Mouse (Mus musculus) MEL (cell line): ENCODE measurements at regions not wholly inside any gene's neighbourhood (a gene's known extent, or its start where the extent isn't known, plus 50 kb on each side); places are given as distances from the start of the nearest gene placed in this dataset.

Source experiments
- DNase-seq: peaks from one replicate; pipeline ENCODE4 v3.0.0; 2011; ENCODE audit warnings: low read depth, low spot score
- H3K27ac ChIP-seq: 2 replicates; pipeline ENCODE4 v1.5.1; 2012; ENCODE audit warnings: low read depth, mild to moderate bottlenecking, control low read depth, low read length, moderate library complexity; ENCODE audit not compliant: control insufficient read depth
- H3K27me3 ChIP-seq, 2 experiments: fragments of 150-350 bp in 1 of 2; sonication (generic) in 1 of 2; 2 replicates each; pipeline ENCODE4 v1.6.1; 2012; ENCODE audit warnings: low read length in 2 of 2, mild to moderate bottlenecking in 2 of 2, improper control_type of control experiment in 1 of 2, moderate library complexity in 1 of 2; ENCODE audit not compliant: insufficient read depth in 2 of 2, control insufficient read depth in 1 of 2
- H3K36me3 ChIP-seq, 2 experiments: 2 replicates each; pipeline ENCODE4 v1.6.1; 2012 to 2014; ENCODE audit warnings: low read length in 2 of 2, improper control_type of control experiment in 1 of 2, inconsistent platforms in 1 of 2, mild to moderate bottlenecking in 1 of 2; ENCODE audit not compliant: insufficient read depth in 2 of 2, control insufficient read depth in 1 of 2
- H3K4me1 ChIP-seq, 2 experiments: fragments of 150-350 bp in 1 of 2; sonication (generic) in 1 of 2; 2 replicates each; pipeline ENCODE4 v1.6.1; 2012; ENCODE audit warnings: low read length in 2 of 2, improper control_type of control experiment in 1 of 2, mild to moderate bottlenecking in 1 of 2; ENCODE audit not compliant: insufficient read depth in 2 of 2, control insufficient read depth in 1 of 2
- H3K4me3 ChIP-seq, 2 experiments: fragments of 150-350 bp in 1 of 2; sonication (generic) in 1 of 2; 2 replicates each; pipeline ENCODE4 v1.5.1; 2012; ENCODE audit warnings: low read depth in 2 of 2, low read length in 2 of 2, mild to moderate bottlenecking in 2 of 2, moderate library complexity in 2 of 2, control low read depth in 1 of 2, improper control_type of control experiment in 1 of 2; ENCODE audit not compliant: control insufficient read depth in 1 of 2, insufficient read depth in 1 of 2
- H3K79me2 ChIP-seq: 2 replicates; pipeline ENCODE4 v1.6.1; 2012; ENCODE audit warnings: mild to moderate bottlenecking, low read length, moderate library complexity; ENCODE audit not compliant: control insufficient read depth, poor library complexity, insufficient read depth
- H3K9ac ChIP-seq: 2 replicates; pipeline ENCODE4 v1.6.1; 2012; ENCODE audit warnings: low read depth, mild to moderate bottlenecking, control low read depth, low read length, moderate library complexity; ENCODE audit not compliant: control insufficient read depth, poor library complexity, severe bottlenecking
- H3K9me3 ChIP-seq: fragments of 150-350 bp; sonication (generic); replicated peaks from 2 replicates; pipeline ENCODE4 v1.6.1; 2012; ENCODE audit warnings: mild to moderate bottlenecking, low read length, improper control_type of control experiment, moderate library complexity; ENCODE audit not compliant: insufficient read depth
- BHLHE40 ChIP-seq: IDR thresholded peaks from 2 replicates; pipeline ENCODE4 v1.6.1; 2012; ENCODE audit warnings: low read depth, mild to moderate bottlenecking, inconsistent platforms, low read length, improper control_type of control experiment, borderline replicate concordance
- CTCF ChIP-seq, 3 experiments: IDR thresholded peaks in 2 of 3; conservative IDR thresholded peaks in 1 of 3; 2 replicates each; pipeline ENCODE4 v1.5.1; 2011 to 2012; ENCODE audit warnings: low read length in 3 of 3, low read depth in 2 of 3, mild to moderate bottlenecking in 2 of 3, improper control_type of control experiment in 1 of 3, inconsistent platforms in 1 of 3, mixed read lengths in 1 of 3, moderate library complexity in 1 of 3; ENCODE audit not compliant: control insufficient read depth in 1 of 3, insufficient read depth in 1 of 3, poor library complexity in 1 of 3, severe bottlenecking in 1 of 3
- ELF1 ChIP-seq: IDR thresholded peaks from 2 replicates; pipeline ENCODE4 v1.6.1; 2014; ENCODE audit warnings: low read depth, mild to moderate bottlenecking, inconsistent platforms, low read length, improper control_type of control experiment, moderate library complexity
- ETS1 ChIP-seq: IDR thresholded peaks from 2 replicates; pipeline ENCODE4 v1.6.1; 2012; ENCODE audit warnings: low read depth, mild to moderate bottlenecking, inconsistent platforms, low read length, improper control_type of control experiment, moderate library complexity
- GABPA ChIP-seq: IDR thresholded peaks from 2 replicates; pipeline ENCODE4 v1.6.1; 2012; ENCODE audit warnings: low read depth, mild to moderate bottlenecking, inconsistent platforms, low read length, improper control_type of control experiment, moderate library complexity
- GATA1 ChIP-seq: IDR thresholded peaks from 2 replicates; pipeline ENCODE4 v1.6.1; 2011; ENCODE audit warnings: low read depth, low read length, improper control_type of control experiment
- HCFC1 ChIP-seq: IDR thresholded peaks from 2 replicates; pipeline ENCODE4 v1.6.1; 2012; ENCODE audit warnings: low read depth, mild to moderate bottlenecking, inconsistent platforms, low read length, improper control_type of control experiment, moderate library complexity
- JUND ChIP-seq: IDR thresholded peaks from 2 replicates; pipeline ENCODE4 v1.6.1; 2011; ENCODE audit warnings: low read depth, mild to moderate bottlenecking, improper control_type of control experiment, low read length
- KAT2A ChIP-seq: conservative IDR thresholded peaks from 2 replicates; pipeline ENCODE4 v1.6.1; 2012; ENCODE audit warnings: low read depth, low read length, improper control_type of control experiment, inconsistent platforms
- MAFK ChIP-seq: IDR thresholded peaks from 2 replicates; pipeline ENCODE4 v1.6.1; 2011; ENCODE audit warnings: low read depth, mild to moderate bottlenecking, low read length, improper control_type of control experiment, borderline replicate concordance
- MYB ChIP-seq: IDR thresholded peaks from 2 replicates; pipeline ENCODE4 v1.6.1; 2011; ENCODE audit warnings: mild to moderate bottlenecking, low read depth, low read length, improper control_type of control experiment
- NELFE ChIP-seq: IDR thresholded peaks from 2 replicates; pipeline ENCODE4 v1.6.1; 2011; ENCODE audit warnings: low read depth, low read length, improper control_type of control experiment
- NRF1 ChIP-seq: IDR thresholded peaks from 2 replicates; pipeline ENCODE4 v1.6.1; 2014; ENCODE audit warnings: low read depth, mild to moderate bottlenecking, inconsistent platforms, low read length, improper control_type of control experiment, moderate library complexity; ENCODE audit not compliant: poor library complexity, insufficient read depth, severe bottlenecking
- RAD21 ChIP-seq: IDR thresholded peaks from 2 replicates; pipeline ENCODE4 v1.6.1; 2011; ENCODE audit warnings: mild to moderate bottlenecking, low read depth, low read length, improper control_type of control experiment
- RCOR1 ChIP-seq: IDR thresholded peaks from 2 replicates; pipeline ENCODE4 v1.6.1; 2012; ENCODE audit warnings: low read depth, mild to moderate bottlenecking, inconsistent platforms, low read length, improper control_type of control experiment
- SIN3A ChIP-seq: IDR thresholded peaks from 2 replicates; pipeline ENCODE4 v1.6.1; 2012; ENCODE audit warnings: low read length, improper control_type of control experiment, inconsistent platforms
- SMC3 ChIP-seq: IDR thresholded peaks from 2 replicates; pipeline ENCODE4 v1.6.1; 2011; ENCODE audit warnings: low read depth, low read length, improper control_type of control experiment
- TAL1 ChIP-seq: IDR thresholded peaks from 2 replicates; pipeline ENCODE4 v1.6.1; 2012; ENCODE audit warnings: mild to moderate bottlenecking, inconsistent platforms, low read length, moderate library complexity, mixed read lengths
- UBTF ChIP-seq: IDR thresholded peaks from 2 replicates; pipeline ENCODE4 v1.6.1; 2012; ENCODE audit warnings: low read depth, mild to moderate bottlenecking, inconsistent platforms, low read length, improper control_type of control experiment, moderate library complexity, borderline replicate concordance; ENCODE audit not compliant: insufficient read depth
- USF1 ChIP-seq: IDR thresholded peaks from 2 replicates; pipeline ENCODE4 v1.6.1; 2014; ENCODE audit warnings: low read depth, mild to moderate bottlenecking, inconsistent platforms, low read length, improper control_type of control experiment, moderate library complexity
- ZNF384 ChIP-seq: IDR thresholded peaks from 2 replicates; pipeline ENCODE4 v1.6.1; 2012; ENCODE audit warnings: low read depth, mild to moderate bottlenecking, inconsistent platforms, low read length, improper control_type of control experiment

DNA sequence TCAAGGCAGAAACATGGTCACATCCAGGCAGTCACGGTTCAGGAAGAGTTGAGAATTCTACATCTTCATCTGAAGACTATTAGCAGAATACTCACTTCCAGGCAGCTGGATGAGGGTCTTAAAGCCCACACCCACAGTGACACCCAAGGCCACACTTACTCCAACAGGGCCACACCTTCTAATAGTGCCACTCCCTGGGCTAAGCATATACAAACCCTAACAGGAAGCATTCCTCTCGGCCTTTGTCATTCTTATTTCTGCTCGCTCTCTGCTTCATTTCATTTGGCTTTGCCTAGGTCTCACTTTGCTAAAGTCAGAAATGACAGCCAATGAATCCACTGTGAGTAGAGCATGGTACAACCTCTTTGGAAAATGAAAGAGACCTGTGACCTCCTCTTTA is 100.4 kb upstream of the Zfp648 start:
- H3K27me3 ChIP-seq, result no peaks in the 10 kb centered on the region
- H3K4me3 ChIP-seq, result no peak overlapping the region
- no peak for TF ChIP-seq ELF1
- no peak for TF ChIP-seq MAFK
- no peak for TF ChIP-seq MYB
- no peak for TF ChIP-seq RAD21
- TF ChIP-seq SMC3, result no peak
- TF ChIP-seq NELFE, result no peak
- TF ChIP-seq GATA1, result no peak
- no peak for TF ChIP-seq GABPA
- no peak for TF ChIP-seq KAT2A
- no peak for TF ChIP-seq RCOR1
- no peak for TF ChIP-seq HCFC1
- no peak for TF ChIP-seq BHLHE40
- TF ChIP-seq USF1, result no peak
- TF ChIP-seq CTCF (IDR thresholded peaks at IDR 0.05 in 2 of 3, conservative IDR thresholded peaks at IDR 0.05 in 1 of 3; ENCODE audit: control insufficient read depth in 1 of 3, insufficient read depth in 1 of 3, low read depth in 2 of 3, low read length in 3 of 3, poor library complexity in 1 of 3, severe bottlenecking in 1 of 3), result no peak
- TF ChIP-seq TAL1, result no peak
- TF ChIP-seq UBTF, result no peak
- TF ChIP-seq ZNF384, result no peak
- no peak for TF ChIP-seq ETS1
- H3K27ac ChIP-seq, result no peak overlapping the region
- DNase-seq, result no peak
- H3K9ac ChIP-seq, result no peak overlapping the region
- no peaks in the 10 kb centered on the region for H3K9me3 ChIP-seq
- H3K36me3 ChIP-seq, result no peaks in the 10 kb centered on the region
- no peaks in the 10 kb centered on the region for H3K79me2 ChIP-seq
- H3K4me1 ChIP-seq, result no peaks in the 10 kb centered on the region

DNA sequence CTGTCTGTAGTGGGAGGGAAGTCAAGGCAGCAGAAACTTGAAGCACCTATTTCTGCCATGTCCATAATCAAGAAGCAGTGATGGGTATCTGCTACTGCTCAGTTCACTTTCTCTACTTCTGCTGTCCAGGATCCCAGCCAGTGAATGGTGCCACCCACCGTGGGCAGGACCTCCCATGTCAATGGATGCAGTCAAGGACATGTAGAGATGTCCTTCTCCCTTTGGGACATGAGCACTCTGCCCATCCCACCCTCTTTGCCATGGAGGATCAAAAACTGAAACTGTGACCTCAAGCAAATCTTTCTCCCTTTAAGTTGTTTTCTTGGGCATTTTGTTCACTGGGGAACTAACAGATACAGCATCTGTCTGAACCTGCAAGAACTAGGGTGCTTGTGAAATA is 99.6 kb upstream of the Zfp648 start:
- Histone ChIP-seq H3K79me2 (no peaks in the 10 kb centered on the region), H3K27ac (no peak overlapping the region), H3K4me3 (no peak overlapping the region), H3K9me3 (no peaks in the 10 kb centered on the region), H3K9ac (no peak overlapping the region), H3K36me3 (no peaks in the 10 kb centered on the region), H3K4me1 (no peaks in the 10 kb centered on the region), H3K27me3 (no peaks in the 10 kb centered on the region)
- TF ChIP-seq ELF1 (no peak), SIN3A (no peak), GABPA (no peak), JUND (no peak), NELFE (no peak), NRF1 (no peak)
- no peak for DNase-seq
